Mouse (Mus musculus) left cerebral cortex, adult 18-20 months (tissue): ENCODE results near the gene BC067074. TPM values are rescaled to one million over a fixed set of nuclear protein-coding genes. Genes with fewer than 3 reads are reported as not detected.
A peak's percentile ranks its signal among the peaks of the same experiment; 100 is the strongest.

Source experiments
- DNase-seq, 2 experiments: peaks; one replicate each; pipeline ENCODE4 v3.0.0; 2021 to 2022; ENCODE audit warnings: low spot score in 2 of 2, mixed read lengths in 1 of 2
- total RNA-seq, 2 experiments: library from RNA; stranded (reverse); gene quantifications; 2 replicates each; pipeline ENCODE4 v1.2.3; 2021

Gene BC067074
- total RNA-seq, 2 experiments from 2014 or later = 1.4 TPM

GRCm38 (mm10) chr13:113319588-113319987, 26.6 kb downstream of the BC067074 start:
- no peak for DNase-seq

- DNase-seq = peak; percentile 31 to 42
These were observed 29.0 kb downstream of the BC067074 start for GRCm38 (mm10) chr13:113321972-113322371.

GRCm38 (mm10) chr13:113324241-113324640, 31.3 kb downstream of the BC067074 start:
- DNase-seq = no peak

GRCm38 (mm10) chr13:113325678-113326077, 32.7 kb downstream of the BC067074 start:
- no peak for DNase-seq

GRCm38 (mm10) chr13:113332256-113332655, 39.3 kb downstream of the BC067074 start:
- no peak for DNase-seq

- DNase-seq = no peak
These were observed 40.4 kb downstream of the BC067074 start for GRCm38 (mm10) chr13:113333374-113333773.

- DNase-seq = no peak
These were observed 41.0 kb downstream of the BC067074 start for GRCm38 (mm10) chr13:113333931-113334330.

GRCm38 (mm10) chr13:113334773-113335172, 41.8 kb downstream of the BC067074 start:
- DNase-seq = no peak

GRCm38 (mm10) chr13:113337223-113337858, 44.4 kb downstream of the BC067074 start:
- peak; percentile 63 to 64 for DNase-seq

- DNase-seq = no peak
These were observed 47.7 kb downstream of the BC067074 start for GRCm38 (mm10) chr13:113340644-113341043.

- DNase-seq = no peak
These were observed 48.2 kb downstream of the BC067074 start for GRCm38 (mm10) chr13:113341161-113341560.

GRCm38 (mm10) chr13:113342355-113342919, 49.5 kb downstream of the BC067074 start:
- DNase-seq = no peak

- no peak for DNase-seq
These were observed 57.9 kb downstream of the BC067074 start for GRCm38 (mm10) chr13:113350743-113351430.

GRCm38 (mm10) chr13:113353546-113353945, 60.6 kb downstream of the BC067074 start:
- DNase-seq = no peak

- no peak for DNase-seq
These were observed 61.0 kb downstream of the BC067074 start for GRCm38 (mm10) chr13:113353955-113354354.

GRCm38 (mm10) chr13:113355022-113355421, 62.1 kb downstream of the BC067074 start:
- no peak for DNase-seq

- no peak for DNase-seq
These were observed 64.6 kb downstream of the BC067074 start for GRCm38 (mm10) chr13:113357438-113358144.

- no peak for DNase-seq
These were observed 66.7 kb downstream of the BC067074 start for GRCm38 (mm10) chr13:113359676-113360075.

- no peak for DNase-seq
These were observed 73.0 kb downstream of the BC067074 start for GRCm38 (mm10) chr13:113365976-113366375.

- no peak for DNase-seq
These were observed 76.1 kb downstream of the BC067074 start for GRCm38 (mm10) chr13:113368931-113369579.

GRCm38 (mm10) chr13:113369622-113370021, 76.7 kb downstream of the BC067074 start:
- DNase-seq = no peak
